In genomic region chr8:11008842-11009420, GRCm38 (mm10) we compare ENCODE assay signal across 8 mouse cellular contexts. TPM values are rescaled to one million over a fixed set of nuclear protein-coding genes. Genes with fewer than 3 reads are reported as not detected.
DNase-seq lines count a peak whose midpoint lies in the region; ATAC-seq and TF ChIP-seq lines count a peak whose summit lies in the region.

No protein-coding gene starts in this region.

- H3K9ac ChIP-seq in embryonic facial prominence, embryonic 13.5 days, result peak overlapping the region; percentile 90
- peak overlapping the region; percentile 98 for H3K9ac ChIP-seq in heart, adult 2 months (ENCODE audit: low read depth, low read length)
- H3K9ac ChIP-seq in limb, embryonic 11.5 days (ENCODE audit: low read length), result peak overlapping the region; percentile 87
- H3K9ac ChIP-seq in midbrain, embryonic 14.5 days (replicated peaks; ENCODE audit: low read length), result peak overlapping the region; percentile 94

- TF ChIP-seq EP300 in heart, adult 2 months (IDR thresholded peaks at IDR 0.05; ENCODE audit: insufficient read depth, low read depth, low read length), result peak; percentile 75; the same call in 1 of the 2 replicates

- peaks cover 23% of the 10 kb centered on the region for H3K36me3 ChIP-seq in embryonic facial prominence, embryonic 13.5 days
- no peaks in the 10 kb centered on the region for H3K36me3 ChIP-seq in heart, adult 2 months (ENCODE audit: control insufficient read depth, insufficient read depth, low read length)
- H3K36me3 ChIP-seq in kidney, adult 2 months (ENCODE audit: control insufficient read depth, insufficient read depth, low read length), result no peaks in the 10 kb centered on the region; the same call in 1 of the 2 replicates
- H3K36me3 ChIP-seq in limb, embryonic 11.5 days (ENCODE audit: control insufficient read depth, insufficient read depth, low read length), result peaks cover 4% of the 10 kb centered on the region; the same call in 1 of the 2 replicates
- 0 out of 2 replicates have a peak, but pooled peaks cover 7% of the 10 kb centered on the region for H3K36me3 ChIP-seq in midbrain, embryonic 14.5 days (ENCODE audit: control insufficient read depth, insufficient read depth, low read length)

- intact Hi-C loops in heart, adult 2 months (cut with DNase I), result loop anchor here (5.0 kb wide), 3 partner anchors 127 to 357 kb away; no protein-coding TSS in a partner anchor

- peak; percentile 86 for ATAC-seq in embryonic facial prominence, embryonic 13.5 days (ENCODE audit: insufficient number of reproducible peaks, insufficient read depth, low FRiP score, low TSS enrichment, low read depth)
- ATAC-seq in limb, embryonic 11.5 days (ENCODE audit: insufficient number of reproducible peaks, low FRiP score, low TSS enrichment, low read depth), result peak; percentile 83
- ATAC-seq in midbrain, embryonic 14.5 days (ENCODE audit: low FRiP score, low TSS enrichment), result peak; percentile 91

- peaks cover 53% of the 10 kb centered on the region for H3K4me1 ChIP-seq in embryonic facial prominence, embryonic 13.5 days
- peaks cover 7% of the 10 kb centered on the region for H3K4me1 ChIP-seq in heart, adult 2 months (ENCODE audit: control insufficient read depth, insufficient read depth, low read length)
- H3K4me1 ChIP-seq in kidney, adult 2 months (ENCODE audit: control insufficient read depth, insufficient read depth, low read length), result peaks cover 20% of the 10 kb centered on the region; the same call in 1 of the 2 replicates
- H3K4me1 ChIP-seq in limb, embryonic 11.5 days (ENCODE audit: control insufficient read depth, insufficient read depth, low read length), result peaks cover 30% of the 10 kb centered on the region
- H3K4me1 ChIP-seq in midbrain, embryonic 14.5 days (ENCODE audit: control insufficient read depth, insufficient read depth, low read length), result peaks cover 42% of the 10 kb centered on the region

- H3K9me3 ChIP-seq in embryonic facial prominence, embryonic 13.5 days, result no peaks in the 10 kb centered on the region
- H3K9me3 ChIP-seq in limb, embryonic 11.5 days (ENCODE audit: control insufficient read depth, low read length), result no peaks in the 10 kb centered on the region
- H3K9me3 ChIP-seq in midbrain, embryonic 14.5 days (ENCODE audit: control insufficient read depth, low read length), result no peaks in the 10 kb centered on the region

- TF ChIP-seq CTCF in heart, adult 2 months (IDR thresholded peaks at IDR 0.05), result no peak
- TF ChIP-seq CTCF in kidney, adult 2 months (conservative IDR thresholded peaks at IDR 0.05; ENCODE audit: insufficient read depth, insufficient read length, low read depth, low read length), result no peak

- H3K79me2 ChIP-seq in heart, adult 2 months (replicated peaks; ENCODE audit: control insufficient read depth, insufficient read depth, low read length), result 0 out of 2 replicates have a peak, but pooled peaks cover 2% of the 10 kb centered on the region

- no peaks in the 10 kb centered on the region for H3K27me3 ChIP-seq in embryonic facial prominence, embryonic 13.5 days
- no peaks in the 10 kb centered on the region for H3K27me3 ChIP-seq in heart, adult 2 months (ENCODE audit: control insufficient read depth, insufficient read depth, low read length)
- H3K27me3 ChIP-seq in kidney, adult 2 months (replicated peaks; ENCODE audit: control insufficient read depth, insufficient read depth, low read length), result no peaks in the 10 kb centered on the region
- no peaks in the 10 kb centered on the region for H3K27me3 ChIP-seq in limb, embryonic 11.5 days (ENCODE audit: control insufficient read depth, insufficient read depth, low read length)
- H3K27me3 ChIP-seq in midbrain, embryonic 14.5 days (ENCODE audit: control insufficient read depth, insufficient read depth, low read length), result no peaks in the 10 kb centered on the region

- peak; percentile 92 for DNase-seq in 416B (ENCODE audit: low read depth)
- DNase-seq in adrenal gland, postnatal 4 days (ENCODE audit: low spot score in 2 of 2), result peak; percentile 84 to 92
- DNase-seq in heart, adult 2 months, result peak; percentile 95 to 97
- peak; percentile 98 for DNase-seq in kidney, adult 2 months
- DNase-seq in limb, embryonic 11.5 days (ENCODE audit: low spot score), result peak; percentile 96
- peak; percentile 99 for DNase-seq in midbrain, embryonic 14.5 days
- peak; percentile 93 for DNase-seq in spleen, adult 12 weeks (ENCODE audit: low spot score)

- H3K4me3 ChIP-seq in embryonic facial prominence, embryonic 13.5 days, result peak overlapping the region; percentile 82
- peak overlapping the region; percentile 78 for H3K4me3 ChIP-seq in heart, adult 2 months
- peak overlapping the region; percentile 72 for H3K4me3 ChIP-seq in kidney, adult 2 months (ENCODE audit: insufficient read depth, low read depth, low read length)
- peak overlapping the region; percentile 70 for H3K4me3 ChIP-seq in limb, embryonic 11.5 days (ENCODE audit: low read depth, low read length)
- peak overlapping the region; percentile 78 for H3K4me3 ChIP-seq in midbrain, embryonic 14.5 days (replicated peaks; ENCODE audit: low read depth, low read length)

- WGBS in embryonic facial prominence, embryonic 13.5 days, result under 1% methylated on average over 69 of the region's 73 CpGs
- under 1% methylated on average over 43 of the region's 73 CpGs for WGBS in heart, adult 2 months
- WGBS in kidney, adult 2 months, result under 1% methylated on average over 48 of the region's 73 CpGs
- whole genome bisulfite sequencing in limb, embryonic 11.5 days, result under 1% methylated on average over 38 of the region's 73 CpGs
- WGBS in midbrain, embryonic 14.5 days, result under 1% methylated on average over 57 of the region's 73 CpGs

- TF ChIP-seq POLR2A in heart, adult 2 months (IDR thresholded peaks at IDR 0.05; ENCODE audit: insufficient read depth, low read depth, low read length), result peak; percentile 99
- peak; percentile 100 for TF ChIP-seq POLR2A in kidney, adult 2 months (IDR thresholded peaks at IDR 0.05; ENCODE audit: low read depth, low read length)

- peak overlapping the region; percentile 95 for H3K4me2 ChIP-seq in embryonic facial prominence, embryonic 13.5 days
- peak overlapping the region; percentile 85 for H3K4me2 ChIP-seq in limb, embryonic 11.5 days (ENCODE audit: low read depth, severe bottlenecking)
- peak overlapping the region; percentile 83 for H3K4me2 ChIP-seq in midbrain, embryonic 14.5 days (ENCODE audit: low read length)

- H3K27ac ChIP-seq in embryonic facial prominence, embryonic 13.5 days, result peak overlapping the region; percentile 98
- peak overlapping the region; percentile 98 for H3K27ac ChIP-seq in heart, adult 2 months
- peak overlapping the region; percentile 79 for H3K27ac ChIP-seq in kidney, adult 2 months (ENCODE audit: insufficient read depth, low read depth, low read length)
- H3K27ac ChIP-seq in limb, embryonic 11.5 days (replicated peaks; ENCODE audit: low read depth, low read length), result peak overlapping the region; percentile 88
- peak overlapping the region; percentile 99 for H3K27ac ChIP-seq in midbrain, embryonic 14.5 days (replicated peaks; ENCODE audit: low read depth, low read length)

RNA-seq across cellular contexts. Expression of gene Irs2, which starts 0.7 kb away (rescaled TPM):
- 10 to 100 TPM; 33.2 to 33.3 TPM for total RNA-seq in adrenal gland, postnatal 4 days (2021)
- 7.7 and 8.7 TPM in 2 replicates for polyA plus RNA-seq in embryonic facial prominence, embryonic 13.5 days (2015; fragmentation: Nextera tagmentation; extraction: Ambion mirVana)
- total RNA-seq in heart, adult 2 months (2021), result 10 to 100 TPM; 13.5 to 19.0 TPM
- polyA plus RNA-seq in heart, adult 2 months (2012; rRNA removed), result 4.5 TPM in 2 replicates
- polyA plus RNA-seq in kidney, adult 2 months (2012; rRNA removed), result 10.4 and 10.5 TPM in 2 replicates
- polyA plus RNA-seq in limb, embryonic 11.5 days (2014; fragmentation: Nextera tagmentation; extraction: Ambion mirVana), result 8.3 and 9.3 TPM in 2 replicates
- polyA plus RNA-seq in midbrain, embryonic 14.5 days (2014; fragmentation: Nextera tagmentation; extraction: Ambion mirVana), result 5.2 and 5.4 TPM in 2 replicates

Comparison
In these comparisons a context has a peak if more than half of its experiments do, and no peak if none do; other contexts are left out.
1. Peak in every context shown above with its lines: DNase-seq, ATAC-seq, H3K4me3 ChIP-seq and H3K27ac ChIP-seq.